Mouse (Mus musculus) mature B cell (primary cell): ENCODE results near the gene Eif2s1.

Experiments
- in situ Hi-C: fragments of 300-500 bp; cut with MboI; formaldehyde crosslinking; loops from 2 replicates; pipeline ENCODE4 v1.14.3; 2019

Gene Eif2s1

DNA sequence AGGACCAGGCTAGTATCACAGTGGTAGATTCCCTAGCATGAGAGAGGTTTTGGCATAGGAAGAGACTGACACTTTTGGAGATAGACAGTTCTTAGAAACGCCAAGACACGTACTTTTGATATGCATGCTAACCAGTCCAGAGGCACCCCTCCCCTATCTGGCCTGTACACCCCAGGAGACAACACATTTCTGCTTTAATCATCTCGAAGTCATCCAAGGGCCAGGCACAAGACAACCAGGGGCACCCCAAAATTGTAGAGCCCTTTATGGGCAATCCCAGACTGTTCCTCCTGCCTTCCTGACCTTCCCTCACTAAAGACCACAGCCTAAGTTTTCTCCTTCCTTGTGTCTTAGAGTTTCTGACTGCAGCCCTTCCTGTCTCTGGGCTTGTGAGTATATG is 53.9 kb downstream of the Eif2s1 start:
- in situ Hi-C loops: no loop called here

DNA sequence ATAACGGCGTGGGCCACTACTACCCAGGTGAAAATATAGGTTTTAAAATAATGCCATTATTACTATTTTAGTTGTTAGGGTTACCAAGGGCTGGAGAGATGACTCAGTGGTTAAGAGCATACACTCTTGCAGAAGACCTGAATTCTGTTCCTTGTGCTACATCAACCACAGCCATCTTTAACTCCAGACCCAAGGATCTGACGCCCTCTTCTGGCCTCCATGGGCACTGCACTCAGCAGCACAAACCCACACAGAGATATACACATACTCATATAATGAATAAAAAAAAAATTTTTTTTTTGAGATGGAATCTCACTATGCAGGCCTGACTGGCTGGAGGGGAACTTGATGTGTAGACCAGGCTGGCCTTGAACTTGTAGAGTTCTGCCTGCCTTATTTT is 54.7 kb downstream of the Eif2s1 start:
- in situ Hi-C loops: no loop called here

DNA sequence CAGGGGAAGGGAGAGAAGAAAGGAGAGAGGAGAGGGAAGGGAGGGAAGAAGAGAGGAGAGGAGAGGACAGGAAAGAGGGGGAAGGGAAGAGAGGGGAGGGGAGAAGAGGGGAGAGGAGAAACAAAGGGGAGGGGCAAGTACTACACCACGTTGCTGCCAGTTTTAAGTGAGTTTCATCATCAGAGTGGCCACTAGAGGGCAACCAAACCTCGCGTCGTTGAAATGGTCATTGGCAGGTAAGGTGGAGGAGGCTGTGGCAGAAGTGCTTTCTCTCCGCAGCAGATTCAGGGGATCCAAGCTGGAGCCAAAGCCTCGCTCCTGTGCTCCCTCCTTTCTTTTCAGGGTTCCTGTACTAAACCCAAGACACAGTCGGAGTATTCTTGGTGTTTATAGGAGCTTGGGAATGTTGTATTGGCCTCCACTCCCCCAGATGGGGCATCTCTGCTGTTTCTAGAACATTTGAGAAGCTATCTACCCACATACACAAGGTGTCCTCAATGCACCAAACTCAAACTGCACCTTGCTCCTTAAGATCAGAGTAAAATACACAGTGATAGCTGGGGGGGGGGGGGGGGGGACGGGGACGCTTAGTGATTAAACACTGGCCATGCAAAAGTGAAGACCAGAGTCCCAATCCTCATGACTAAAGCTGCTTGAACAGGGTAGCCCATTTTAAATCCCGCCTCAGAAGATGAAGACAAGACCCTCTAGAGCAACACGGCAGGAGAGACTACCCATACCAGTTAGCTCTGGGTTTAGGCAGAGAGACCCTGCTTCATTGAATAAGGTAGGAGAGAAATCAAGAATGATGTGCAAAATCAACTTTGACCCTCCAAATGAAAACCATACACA is 56.8 kb downstream of the Eif2s1 start:
- in situ Hi-C loops: no loop called here

DNA sequence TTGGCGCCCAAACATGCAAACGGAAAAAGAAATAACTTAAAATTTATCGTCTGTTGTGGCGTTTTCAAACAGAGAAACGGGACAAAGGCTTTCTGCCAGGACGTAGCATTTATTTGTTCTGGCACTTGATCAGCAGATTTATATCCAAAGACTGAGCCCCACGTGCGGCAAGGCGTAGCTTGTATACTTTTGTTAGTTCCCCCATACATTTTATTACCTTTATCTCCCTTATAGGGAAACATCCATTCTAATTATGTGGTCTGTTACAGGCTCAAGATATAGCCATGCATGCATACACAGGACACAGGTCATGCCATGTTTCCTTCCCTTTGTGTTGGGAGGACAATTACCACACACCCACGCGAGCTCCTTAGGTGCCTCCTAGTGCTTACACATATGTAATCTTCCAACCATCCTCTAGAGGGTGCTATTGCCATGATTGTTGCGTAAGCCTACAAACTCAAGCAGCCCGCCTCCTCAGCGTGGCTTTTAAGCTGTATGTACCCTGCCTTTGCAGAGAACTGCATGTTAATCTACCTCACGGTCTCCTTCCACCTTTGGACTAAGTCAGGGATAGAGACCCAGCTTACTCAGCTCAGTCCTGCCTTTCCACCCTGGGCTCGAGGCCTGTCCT is 57.6 kb downstream of the Eif2s1 start:
- in situ Hi-C loops: no loop called here

DNA sequence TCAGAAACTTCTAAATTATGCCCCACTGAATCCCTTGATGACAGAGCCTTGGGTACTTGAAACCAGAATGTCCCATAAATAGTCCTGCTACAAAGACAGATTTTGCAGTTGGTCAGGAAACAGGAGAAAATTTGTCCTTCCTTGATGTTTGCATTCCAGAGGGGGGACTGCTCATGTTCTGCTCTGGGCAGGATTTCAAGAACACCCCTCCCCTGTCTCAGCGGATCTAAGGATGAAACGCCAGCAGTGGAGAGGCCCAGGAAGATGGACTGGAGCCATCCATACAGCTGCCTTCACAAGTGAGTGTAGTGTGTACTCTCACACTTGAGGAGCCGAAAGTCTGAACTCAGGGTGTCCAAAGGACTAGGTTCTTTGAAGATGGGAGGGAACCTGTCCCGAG is 59.8 kb downstream of the Eif2s1 start:
- in situ Hi-C loops: loop anchor here (5.0 to 10.0 kb wide), 2 partner anchors 93 to 176 kb away; no protein-coding TSS in a partner anchor

DNA sequence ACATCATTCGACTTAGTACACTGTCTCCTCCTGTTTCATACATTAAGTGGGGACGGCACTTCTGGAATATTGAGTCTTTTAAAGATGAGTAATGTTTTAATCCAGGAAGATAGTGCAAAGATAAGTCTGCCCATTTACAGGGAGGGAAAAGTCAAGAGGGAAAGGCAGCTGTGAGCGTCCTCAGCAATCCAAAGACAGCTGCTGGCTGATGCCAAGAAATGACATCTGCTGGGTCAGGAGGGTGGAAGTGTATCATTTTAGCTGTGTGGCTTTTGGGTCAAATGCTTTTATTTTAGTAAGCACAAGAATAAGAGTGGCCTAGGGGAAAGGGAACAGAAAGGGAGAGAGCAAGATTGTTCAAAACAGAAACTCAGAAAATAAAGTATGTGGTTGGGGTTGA is 60.4 kb downstream of the Eif2s1 start:
- in situ Hi-C loops: loop anchor here (5.0 to 10.0 kb wide), 2 partner anchors 93 to 175 kb away; no protein-coding TSS in a partner anchor

DNA sequence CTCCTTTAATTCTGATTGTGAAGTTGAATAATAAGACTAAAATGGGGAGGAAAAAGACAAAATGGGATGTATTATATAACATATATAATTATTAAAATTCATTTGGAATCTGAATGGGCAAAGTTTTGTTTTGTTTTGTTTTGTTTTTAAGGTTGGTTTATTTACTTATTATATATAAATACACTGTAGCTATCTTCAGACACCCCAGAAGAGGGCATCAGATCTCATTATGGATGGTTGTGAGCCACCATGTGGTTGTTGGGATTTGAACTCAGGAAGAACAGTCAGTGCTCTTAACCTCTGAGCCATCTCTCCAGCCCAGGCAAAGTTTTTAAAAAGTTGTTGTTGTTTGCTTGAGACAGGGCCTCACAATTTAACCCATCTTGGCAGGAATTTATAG is 61.4 kb downstream of the Eif2s1 start:
- in situ Hi-C loops: loop anchor here (5.0 to 10.0 kb wide), 2 partner anchors 92 to 174 kb away; no protein-coding TSS in a partner anchor

DNA sequence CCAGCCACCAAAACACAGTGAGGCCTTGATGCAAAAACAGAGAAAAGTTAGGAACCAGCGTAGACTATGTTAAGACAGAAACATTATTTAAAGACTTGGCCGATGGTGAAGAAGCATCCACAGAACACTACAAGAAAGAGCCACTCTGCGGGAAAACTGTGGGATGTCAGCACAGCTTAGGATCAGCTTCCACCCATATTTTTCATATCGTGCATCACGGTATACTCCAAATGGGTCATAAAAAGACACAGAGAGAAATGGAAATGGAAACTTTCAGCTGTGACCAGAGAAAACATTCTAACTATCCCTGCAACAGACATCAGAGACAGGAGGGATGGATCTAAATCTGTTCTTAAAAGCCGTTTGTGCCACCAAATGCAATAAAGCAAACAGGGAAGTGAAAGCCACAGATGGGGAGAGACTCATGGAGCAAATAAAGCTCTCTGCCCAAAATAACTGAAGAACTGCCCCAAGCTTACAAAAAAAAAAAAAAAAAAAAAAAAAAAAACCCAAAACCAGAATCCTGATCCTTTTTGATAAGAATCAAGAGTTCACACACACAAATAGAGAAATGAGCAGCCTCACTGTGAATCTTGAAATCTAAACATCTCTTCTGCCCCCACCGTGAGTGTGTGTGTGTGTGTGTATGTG is 62.0 kb downstream of the Eif2s1 start:
- in situ Hi-C loops: loop anchor here (5.0 to 10.0 kb wide), 2 partner anchors 91 to 174 kb away; no protein-coding TSS in a partner anchor

DNA sequence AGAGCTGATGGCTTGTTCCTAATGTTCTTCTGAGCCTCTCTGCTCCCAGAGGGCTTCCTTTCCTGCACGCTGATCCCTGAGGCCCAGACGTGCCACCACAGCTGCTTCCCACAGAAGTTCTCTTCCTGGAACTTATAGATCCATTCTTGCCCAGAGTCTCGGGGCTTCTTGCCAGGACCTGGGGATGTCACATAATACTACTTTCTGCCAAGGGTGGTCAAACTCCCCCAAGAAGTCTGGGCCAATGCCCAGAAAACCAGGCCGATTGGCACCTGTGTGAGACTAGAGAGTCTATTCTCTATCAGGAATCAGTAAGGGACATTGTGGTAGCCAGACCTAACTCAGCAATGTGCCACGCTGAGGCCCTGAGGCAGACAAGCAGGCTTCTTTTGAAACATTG is 65.7 kb downstream of the Eif2s1 start:
- in situ Hi-C loops: loop anchor here (10.0 kb wide), 1 partner anchor 88 kb away; no protein-coding TSS in a partner anchor

DNA sequence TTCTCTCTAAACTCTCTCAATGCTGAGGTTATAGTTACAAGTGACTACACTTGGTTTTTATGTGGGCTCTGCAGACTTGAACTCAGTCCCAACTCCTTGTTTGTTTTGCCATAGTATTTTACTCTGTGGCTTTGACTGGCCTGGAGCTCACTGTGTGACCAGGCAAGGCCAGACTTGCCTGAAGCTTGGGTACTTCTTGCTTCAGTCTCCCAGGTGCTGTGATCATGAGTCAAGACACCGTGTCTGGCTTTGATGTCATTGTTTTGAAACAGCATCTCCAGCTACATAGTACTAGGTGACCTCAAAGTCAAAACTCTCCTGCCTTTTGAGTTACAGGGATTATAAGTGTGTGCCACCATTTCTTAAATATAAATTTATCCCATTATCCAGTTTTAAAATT is 68.3 kb downstream of the Eif2s1 start:
- in situ Hi-C loops: loop anchor here (10.0 kb wide), 1 partner anchor 85 kb away; no protein-coding TSS in a partner anchor

DNA sequence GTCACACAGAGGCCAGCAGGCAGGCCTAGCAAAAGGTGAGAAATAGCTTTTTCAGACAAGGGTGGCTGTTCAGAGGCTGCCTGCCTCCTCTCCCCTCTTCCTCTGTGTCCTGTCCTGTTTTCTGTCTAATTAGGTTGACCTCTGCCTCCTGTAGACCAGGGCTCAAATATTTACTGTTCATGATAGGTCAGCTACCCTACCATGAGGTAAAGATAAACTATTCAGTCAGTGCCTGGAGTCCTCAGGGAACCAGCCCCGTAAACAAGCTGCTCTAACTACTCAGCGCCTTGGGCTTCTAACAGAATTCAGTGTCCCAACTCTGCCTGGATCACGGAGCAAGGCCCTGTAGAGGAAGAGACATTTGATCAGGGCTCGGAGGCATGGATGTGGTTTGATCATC is 74.9 kb downstream of the Eif2s1 start:
- in situ Hi-C loops: no loop called here
